Mouse (Mus musculus): Measurements from ENCODE around the gene Uqcc3. TPM values are rescaled to one million over a fixed set of nuclear protein-coding genes. Genes with fewer than 3 reads are reported as not detected.
A peak's percentile ranks its signal among the peaks of the same experiment; 100 is the strongest.

Uqcc3 gene
- polyA plus RNA-seq, 1 experiment = 19.2 TPM

DNA sequence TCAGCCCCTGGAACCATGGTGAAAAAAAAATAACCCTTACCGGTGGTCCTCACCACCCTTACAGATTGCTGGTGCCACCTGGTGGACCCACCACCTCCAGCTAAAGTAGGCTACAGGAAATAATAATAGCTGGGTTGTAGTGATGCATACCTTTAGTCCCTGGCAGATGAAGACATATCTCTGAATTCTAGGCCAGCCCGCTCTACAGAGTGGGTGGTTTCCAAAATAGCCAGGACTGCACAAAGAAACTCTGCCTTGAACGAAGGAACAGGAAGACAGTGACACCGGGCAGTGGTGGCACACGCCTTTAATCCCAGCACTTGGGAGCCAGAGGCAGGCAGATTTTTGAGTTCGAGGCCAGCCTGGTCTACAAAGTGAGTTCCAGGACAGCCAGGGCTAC is 16.5 kb downstream of the Uqcc3 start:
- TF ChIP-seq CTCF (IDR thresholded peaks at IDR 0.05; ENCODE audit: extremely low read depth, insufficient read length, insufficient replicate concordance, low read depth, low read length) = no peak
- TF ChIP-seq POLR2A (IDR thresholded peaks at IDR 0.05; ENCODE audit: low read depth, low read length) = no peak
- 76% methylated on average over 6 of the region's 6 CpGs for WGBS
- no peak overlapping the region for H3K27ac ChIP-seq (ENCODE audit: insufficient read depth, low read depth, low read length)

GRCm38 (mm10) chr19:8859018-8859417 is 21.7 kb downstream of the Uqcc3 start:
- no peak for TF ChIP-seq POLR2A (IDR thresholded peaks at IDR 0.05; ENCODE audit: low read depth, low read length)
- no peak for TF ChIP-seq CTCF (IDR thresholded peaks at IDR 0.05; ENCODE audit: extremely low read depth, insufficient read length, insufficient replicate concordance, low read depth, low read length)
- Histone ChIP-seq H3K27ac (ENCODE audit: insufficient read depth, low read depth, low read length) (no peak overlapping the region), H3K4me3 (ENCODE audit: low read depth, low read length) (no peak overlapping the region), H3K4me1 (ENCODE audit: control insufficient read depth, insufficient read depth, insufficient read length, low read length) (no peaks in the 10 kb centered on the region), H3K27me3 (ENCODE audit: control insufficient read depth, insufficient read depth, low read length) (no peaks in the 10 kb centered on the region), H3K36me3 (ENCODE audit: control insufficient read depth, insufficient read depth, low read length) (no peaks in the 10 kb centered on the region)
- WGBS = 18% methylated on average over 1 of the region's 1 CpGs

More for the DNA sequence above, 16.5 kb downstream of the Uqcc3 start:
- H3K27me3 ChIP-seq (ENCODE audit: control insufficient read depth, insufficient read depth, low read length) = no peaks in the 10 kb centered on the region
- H3K36me3 ChIP-seq (ENCODE audit: control insufficient read depth, insufficient read depth, low read length) = no peaks in the 10 kb centered on the region
- no peak overlapping the region for H3K4me3 ChIP-seq (ENCODE audit: low read depth, low read length)
- H3K4me1 ChIP-seq (ENCODE audit: control insufficient read depth, insufficient read depth, insufficient read length, low read length) = no peaks in the 10 kb centered on the region

GRCm38 (mm10) chr19:8857689-8858088 is 23.0 kb downstream of the Uqcc3 start:
- no peaks in the 10 kb centered on the region for H3K36me3 ChIP-seq (ENCODE audit: control insufficient read depth, insufficient read depth, low read length)
- no peak overlapping the region for H3K27ac ChIP-seq (ENCODE audit: insufficient read depth, low read depth, low read length)
- 27% methylated on average over 4 of the region's 4 CpGs for WGBS
- no peak overlapping the region for H3K4me3 ChIP-seq (ENCODE audit: low read depth, low read length)
- H3K27me3 ChIP-seq (ENCODE audit: control insufficient read depth, insufficient read depth, low read length) = no peaks in the 10 kb centered on the region
- TF ChIP-seq CTCF (IDR thresholded peaks at IDR 0.05; ENCODE audit: extremely low read depth, insufficient read length, insufficient replicate concordance, low read depth, low read length) = peak; percentile 64; the same call in 1 of the 2 replicates
- no peak for TF ChIP-seq POLR2A (IDR thresholded peaks at IDR 0.05; ENCODE audit: low read depth, low read length)
- no peaks in the 10 kb centered on the region for H3K4me1 ChIP-seq (ENCODE audit: control insufficient read depth, insufficient read depth, insufficient read length, low read length)

- Histone ChIP-seq H3K27ac (ENCODE audit: insufficient read depth, low read depth, low read length) (no peak overlapping the region), H3K36me3 (ENCODE audit: control insufficient read depth, insufficient read depth, low read length) (no peaks in the 10 kb centered on the region), H3K4me1 (ENCODE audit: control insufficient read depth, insufficient read depth, insufficient read length, low read length) (no peaks in the 10 kb centered on the region), H3K4me3 (ENCODE audit: low read depth, low read length) (no peak overlapping the region), H3K27me3 (ENCODE audit: control insufficient read depth, insufficient read depth, low read length) (no peaks in the 10 kb centered on the region)
- TF ChIP-seq CTCF (IDR thresholded peaks at IDR 0.05; ENCODE audit: extremely low read depth, insufficient read length, insufficient replicate concordance, low read depth, low read length) = no peak
- no peak for TF ChIP-seq POLR2A (IDR thresholded peaks at IDR 0.05; ENCODE audit: low read depth, low read length)
- 82% methylated on average over 3 of the region's 3 CpGs for WGBS
Measured at GRCm38 (mm10) chr19:8853117-8853516, 27.6 kb downstream of the Uqcc3 start.

GRCm38 (mm10) chr19:8852236-8852928 is 28.3 kb downstream of the Uqcc3 start:
- peaks cover 5% of the 10 kb centered on the region for H3K36me3 ChIP-seq (ENCODE audit: control insufficient read depth, insufficient read depth, low read length)
- no peak for TF ChIP-seq POLR2A (IDR thresholded peaks at IDR 0.05; ENCODE audit: low read depth, low read length)
- no peaks in the 10 kb centered on the region for H3K27me3 ChIP-seq (ENCODE audit: control insufficient read depth, insufficient read depth, low read length)
- H3K4me1 ChIP-seq (ENCODE audit: control insufficient read depth, insufficient read depth, insufficient read length, low read length) = no peaks in the 10 kb centered on the region
- no peak overlapping the region for H3K27ac ChIP-seq (ENCODE audit: insufficient read depth, low read depth, low read length)
- WGBS = 62% methylated on average over 10 of the region's 10 CpGs
- no peak overlapping the region for H3K4me3 ChIP-seq (ENCODE audit: low read depth, low read length)

DNA sequence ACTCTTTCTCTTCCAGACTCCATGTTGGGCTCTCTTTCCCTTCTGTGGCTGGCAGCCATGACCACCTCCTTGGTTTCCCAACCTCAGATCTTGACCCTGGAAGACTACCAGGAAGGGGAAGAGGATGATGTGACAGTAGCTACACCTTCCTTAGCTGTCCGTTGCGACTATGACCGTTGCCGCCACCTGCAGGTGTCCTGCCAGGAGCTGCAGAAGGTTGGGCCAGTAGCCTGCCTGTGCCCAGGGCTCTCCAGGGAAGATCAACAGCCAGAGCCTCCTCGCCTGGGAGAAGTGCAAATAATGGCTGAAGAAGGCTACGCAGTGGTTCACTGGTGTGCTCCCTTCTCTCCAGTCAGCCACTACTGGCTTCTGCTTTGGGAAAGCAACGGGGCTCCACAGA is 29.1 kb downstream of the Uqcc3 start:
- no peaks in the 10 kb centered on the region for H3K4me1 ChIP-seq (ENCODE audit: control insufficient read depth, insufficient read depth, insufficient read length, low read length)
- peaks cover 10% of the 10 kb centered on the region for H3K36me3 ChIP-seq (ENCODE audit: control insufficient read depth, insufficient read depth, low read length)
- H3K4me3 ChIP-seq (ENCODE audit: low read depth, low read length) = no peak overlapping the region
- no peak overlapping the region for H3K27ac ChIP-seq (ENCODE audit: insufficient read depth, low read depth, low read length)
- 37% methylated on average over 7 of the region's 7 CpGs for WGBS
- no peak for TF ChIP-seq CTCF (IDR thresholded peaks at IDR 0.05; ENCODE audit: extremely low read depth, insufficient read length, insufficient replicate concordance, low read depth, low read length)
- TF ChIP-seq POLR2A (IDR thresholded peaks at IDR 0.05; ENCODE audit: low read depth, low read length) = no peak
- H3K27me3 ChIP-seq (ENCODE audit: control insufficient read depth, insufficient read depth, low read length) = no peaks in the 10 kb centered on the region

DNA sequence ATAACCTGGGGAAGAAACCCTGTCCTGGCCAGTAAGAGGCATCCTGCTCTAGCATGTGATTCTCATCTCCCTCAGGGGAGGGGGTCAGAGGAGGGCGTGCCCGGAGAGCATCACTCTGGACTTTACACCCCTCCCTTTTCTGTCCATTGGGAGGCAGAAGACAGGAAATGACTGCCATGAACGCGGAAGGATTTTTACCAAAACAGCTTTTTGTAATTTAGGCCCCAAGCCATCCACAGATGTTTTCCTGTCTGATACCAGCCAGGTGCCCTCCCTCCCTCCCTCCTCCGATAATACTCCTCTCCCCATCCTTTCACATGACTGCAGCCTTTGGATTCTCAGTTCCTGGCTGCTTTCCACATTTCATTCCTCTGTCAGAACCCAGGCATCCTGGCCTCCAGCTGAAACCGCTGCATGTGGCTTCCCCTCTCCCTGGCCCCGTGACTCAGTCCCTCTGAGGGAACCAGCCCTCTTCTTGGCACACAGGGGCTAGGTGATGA is 30.3 kb downstream of the Uqcc3 start, which contains the start of gene Lrrn4cl:
Gene Lrrn4cl (plus strand): TSS at position 367 of the 500 bp plus-strand sequence.
- Histone ChIP-seq H3K27me3 (ENCODE audit: control insufficient read depth, insufficient read depth, low read length) (no peaks in the 10 kb centered on the region), H3K4me3 (ENCODE audit: low read depth, low read length) (no peak within 1 kb of the TSS), H3K27ac (ENCODE audit: insufficient read depth, low read depth, low read length) (0 out of 2 replicates have a peak within 1 kb of the TSS, but pooled peaks have one; percentile 26), H3K36me3 (ENCODE audit: control insufficient read depth, insufficient read depth, low read length) (peaks cover 17% of the 10 kb centered on the region), H3K4me1 (ENCODE audit: control insufficient read depth, insufficient read depth, insufficient read length, low read length) (no peaks in the 10 kb centered on the region)
- TF ChIP-seq CTCF (IDR thresholded peaks at IDR 0.05; ENCODE audit: extremely low read depth, insufficient read length, insufficient replicate concordance, low read depth, low read length) (no peak), POLR2A (IDR thresholded peaks at IDR 0.05; ENCODE audit: low read depth, low read length) (no peak)
- WGBS = 32% methylated on average over 7 of the region's 7 CpGs

Data from small intestine, adult 2 months (tissue).